Mouse (Mus musculus) ES-E14 (cell line): ENCODE measurements around the gene Mrpl10. TPM values are rescaled to one million over a fixed set of nuclear protein-coding genes. Genes with fewer than 3 reads are reported as not detected.
A peak's percentile ranks its signal among the peaks of the same experiment; 100 is the strongest.

Source experiments
- DNase-seq: peaks from one replicate; pipeline ENCODE4 v3.0.0-alpha.2; 2013; ENCODE audit warnings: low read depth, low spot score
- H3K27ac ChIP-seq: 2 replicates; pipeline ENCODE4 v1.5.1; 2012; ENCODE audit warnings: low read depth, mild to moderate bottlenecking, low read length, moderate library complexity, mixed read lengths; ENCODE audit not compliant: poor library complexity, insufficient read depth, severe bottlenecking
- H3K36me3 ChIP-seq: 2 replicates; pipeline ENCODE4 v1.6.1; 2012; ENCODE audit warnings: mild to moderate bottlenecking, low read length, moderate library complexity, mixed read lengths; ENCODE audit not compliant: control insufficient read depth, poor library complexity, insufficient read depth, severe bottlenecking
- H3K4me1 ChIP-seq, 2 experiments: fragments of 150-350 bp in 1 of 2; sonication (generic) in 1 of 2; 2 replicates each; pipeline ENCODE4 v1.6.1; 2012; ENCODE audit warnings: low read length in 2 of 2, mild to moderate bottlenecking in 1 of 2, mixed read lengths in 1 of 2; ENCODE audit not compliant: control insufficient read depth in 2 of 2, insufficient read depth in 2 of 2, poor library complexity in 1 of 2
- H3K4me3 ChIP-seq, 2 experiments: fragments of 150-350 bp in 1 of 2; sonication (generic) in 1 of 2; 2 replicates each; pipeline ENCODE4 v1.5.1; 2012; ENCODE audit warnings: low read length in 2 of 2, low read depth in 1 of 2, mild to moderate bottlenecking in 1 of 2, mixed read lengths in 1 of 2; ENCODE audit not compliant: insufficient read depth in 1 of 2, poor library complexity in 1 of 2, severe bottlenecking in 1 of 2
- H3K9ac ChIP-seq: 2 replicates; pipeline ENCODE4 v1.6.1; 2012; ENCODE audit warnings: low read depth, mild to moderate bottlenecking, low read length, mixed read lengths; ENCODE audit not compliant: poor library complexity, insufficient read depth, severe bottlenecking
- H3K9me3 ChIP-seq: fragments of 150-350 bp; sonication (generic); 2 replicates; pipeline ENCODE4 v1.6.1; 2012; ENCODE audit warnings: low read depth, mild to moderate bottlenecking, low read length; ENCODE audit not compliant: control insufficient read depth, insufficient read depth
- CHD2 ChIP-seq: IDR thresholded peaks from 2 replicates; pipeline ENCODE4 v1.6.1; 2014; ENCODE audit warnings: mild to moderate bottlenecking, low read depth, low read length, inconsistent platforms
- HCFC1 ChIP-seq: IDR thresholded peaks from 2 replicates; pipeline ENCODE4 v1.6.1; 2012; ENCODE audit warnings: low read length, inconsistent platforms, borderline replicate concordance; ENCODE audit not compliant: insufficient read depth
- MAFK ChIP-seq: IDR thresholded peaks from 2 replicates; pipeline ENCODE4 v1.6.1; 2014; ENCODE audit warnings: mild to moderate bottlenecking, low read depth, low read length, inconsistent platforms; ENCODE audit not compliant: insufficient read depth
- ZC3H11A ChIP-seq: IDR thresholded peaks from 2 replicates; pipeline ENCODE4 v1.6.1; 2012; ENCODE audit warnings: low read depth, mild to moderate bottlenecking, inconsistent platforms, low read length, borderline replicate concordance
- ZNF384 ChIP-seq: IDR thresholded peaks from 2 replicates; pipeline ENCODE4 v1.6.1; 2012; ENCODE audit warnings: low read depth, low read length, inconsistent platforms
- in situ Hi-C, 2 experiments: fragments of 600-800 bp; cut with MboI; formaldehyde crosslinking; loops; one replicate each; pipeline ENCODE4 v1.15.1; 2025; ENCODE audit warnings: low sequenced_read_pairs in 2 of 2, inconsistent platforms in 1 of 2; ENCODE audit not compliant: unreplicated experiment in 2 of 2
- total RNA-seq: library from RNA; depleted of rRNA; stranded (reverse); fragments of 300-350 nt; gene quantifications from 2 replicates; pipeline ENCODE4 v1.2.3, GENCODE M21; 2012

Mrpl10 gene
- total RNA-seq, 1 experiment = 70.3 TPM

DNA sequence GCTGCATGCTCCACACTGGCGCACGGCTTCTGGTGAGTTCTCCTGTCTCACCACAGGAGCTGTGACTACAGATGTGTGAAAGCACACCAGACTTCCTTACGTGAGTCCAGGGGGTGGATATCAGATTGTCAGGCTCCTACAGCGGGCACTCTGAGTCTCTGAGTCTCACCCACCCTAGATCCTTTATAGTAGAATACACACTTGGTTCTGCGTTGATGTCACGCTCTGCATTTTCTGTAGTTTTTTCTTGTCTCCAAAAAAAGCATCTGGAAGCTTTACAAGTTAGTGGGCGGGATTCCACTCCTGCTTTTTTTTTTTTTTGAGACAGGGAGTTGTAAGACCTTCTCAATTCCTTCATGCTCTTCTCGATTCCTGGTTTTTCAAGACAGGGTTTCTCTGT lies 3.5 kb downstream of the Mrpl10 start:
- Histone ChIP-seq H3K9ac (no peak overlapping the region), H3K36me3 (peaks cover 18% of the 10 kb centered on the region; the same call in 1 of the 2 replicates)
- TF ChIP-seq ZC3H11A (no peak), MAFK (no peak), CHD2 (no peak), HCFC1 (no peak), ZNF384 (no peak)

DNA sequence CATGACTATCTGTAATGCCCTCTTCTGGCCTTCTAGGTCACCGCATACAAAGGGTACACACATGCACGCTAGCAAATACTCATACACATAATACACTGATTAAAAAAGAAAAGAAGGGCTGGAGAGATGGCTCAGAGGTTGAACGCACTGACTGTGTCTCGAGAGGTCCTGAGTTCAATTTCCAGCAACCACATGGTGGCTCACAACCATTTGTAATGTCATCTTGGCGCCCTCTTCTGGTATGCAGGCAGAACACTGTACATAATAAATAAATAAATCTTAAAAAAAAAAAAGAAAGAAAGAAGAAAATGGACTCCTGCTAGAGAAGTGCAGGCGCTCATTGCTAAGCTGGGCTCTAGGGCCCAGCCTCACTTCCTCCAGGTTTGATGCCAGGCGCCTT lies 4.5 kb downstream of the Mrpl10 start:
- Histone ChIP-seq H3K27ac (no peak overlapping the region), H3K9ac (no peak overlapping the region), H3K4me1 (peaks cover 3 to 4% of the 10 kb centered on the region in 2 experiments; a peak in 3 of 4 replicates), H3K4me3 (no peak overlapping the region), H3K36me3 (peaks cover 18% of the 10 kb centered on the region; the same call in 1 of the 2 replicates), H3K9me3 (no peaks in the 10 kb centered on the region)
- TF ChIP-seq ZC3H11A (0 out of 2 replicates have a peak, but pooled peaks have one; percentile 6), HCFC1 (no peak), MAFK (no peak), ZNF384 (peak; percentile 95), CHD2 (no peak)
- DNase-seq = no peak
- in situ Hi-C loops = no loop called here

More for the DNA sequence above, 3.5 kb downstream of the Mrpl10 start:
- Histone ChIP-seq H3K4me3 (no peak overlapping the region), H3K27ac (no peak overlapping the region), H3K9me3 (no peaks in the 10 kb centered on the region), H3K4me1 (peaks cover 0 to 4% of the 10 kb centered on the region in 2 experiments; a peak in 2 of 4 replicates)
- in situ Hi-C loops = no loop called here
- no peak for DNase-seq

DNA sequence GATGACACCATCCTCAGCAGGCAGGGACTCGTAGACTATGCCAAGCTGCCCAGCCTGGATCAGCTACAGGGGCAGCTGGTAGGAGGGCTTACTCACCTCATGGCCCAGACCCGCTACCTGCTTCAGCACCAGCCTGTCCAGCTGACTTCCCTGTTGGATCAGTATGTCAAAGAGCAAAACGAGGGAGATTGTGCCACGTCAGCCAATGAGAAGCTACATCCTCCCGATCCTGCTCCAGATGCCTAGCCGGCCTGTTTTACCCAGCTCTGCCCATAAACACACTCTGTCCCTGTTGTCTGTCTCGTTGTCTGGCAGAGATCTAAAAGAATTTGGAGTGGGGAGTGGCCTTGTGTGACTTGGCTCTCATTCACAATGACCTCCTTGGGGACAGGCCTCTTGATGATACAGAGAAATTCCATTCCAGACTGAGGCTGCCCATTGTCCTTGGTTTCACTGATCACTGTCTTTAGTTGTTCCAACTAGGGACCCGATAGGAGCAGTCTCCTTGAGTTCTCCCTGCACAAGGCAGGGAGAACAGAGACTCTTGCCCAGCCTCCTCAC lies 6.8 kb downstream of the Mrpl10 start:
- no peaks in the 10 kb centered on the region for H3K9me3 ChIP-seq
- TF ChIP-seq CHD2 (no peak), MAFK (no peak), ZC3H11A (no peak), HCFC1 (no peak), ZNF384 (no peak)
- H3K27ac ChIP-seq = no peak overlapping the region
- DNase-seq = no peak
- H3K36me3 ChIP-seq = peaks cover 18% of the 10 kb centered on the region; the same call in 1 of the 2 replicates
- in situ Hi-C loops = no loop called here
- H3K9ac ChIP-seq = no peak overlapping the region
- H3K4me3 ChIP-seq = no peak overlapping the region
- H3K4me1 ChIP-seq = peaks cover 3 to 15% of the 10 kb centered on the region in 2 experiments; a peak in 3 of 4 replicates

DNA sequence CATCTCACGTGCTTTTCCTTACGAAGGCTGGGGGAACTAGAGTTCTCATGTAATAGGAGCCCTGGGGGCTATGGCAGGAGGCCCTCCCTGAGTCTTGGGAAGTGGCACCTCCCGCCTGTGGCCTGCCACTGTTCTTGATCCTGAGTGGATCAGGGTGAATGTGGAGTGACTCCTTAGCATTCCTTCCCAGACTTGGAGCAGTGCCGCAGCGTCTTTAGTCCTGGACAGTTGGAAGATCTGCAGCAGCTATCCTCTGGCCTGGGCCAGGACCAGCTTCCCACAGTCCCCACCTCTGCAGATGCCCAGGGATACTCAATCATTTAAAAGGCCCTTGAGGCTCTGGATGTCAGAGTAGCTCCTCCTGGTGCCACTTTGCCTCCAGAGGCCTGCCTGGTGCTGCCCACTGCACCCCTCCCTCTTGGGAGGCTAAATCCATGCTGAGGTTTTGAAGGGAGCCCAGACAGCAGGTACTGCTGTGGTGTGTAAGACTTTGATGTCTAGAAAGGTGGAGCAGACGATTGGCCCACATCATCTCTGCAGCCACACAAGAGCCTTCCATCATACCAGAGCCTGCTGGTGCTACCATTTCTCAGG lies 8.2 kb downstream of the Mrpl10 start:
- no peaks in the 10 kb centered on the region for H3K9me3 ChIP-seq
- in situ Hi-C loops = no loop called here
- H3K36me3 ChIP-seq = peaks cover 18% of the 10 kb centered on the region; the same call in 1 of the 2 replicates
- H3K4me1 ChIP-seq = peaks cover 3 to 13% of the 10 kb centered on the region in 2 experiments; a peak in 3 of 4 replicates
- no peak overlapping the region for H3K27ac ChIP-seq
- H3K9ac ChIP-seq = no peak overlapping the region
- TF ChIP-seq CHD2 (no peak), HCFC1 (no peak), ZC3H11A (no peak)
- no peak for DNase-seq
- H3K4me3 ChIP-seq = no peak overlapping the region
